Mouse (Mus musculus) liver, embryonic 14.5 days (tissue): ENCODE data around the gene Tmcc1.

Experiments used
- CTCF ChIP-seq: IDR thresholded peaks from 2 replicates; pipeline ENCODE4 v1.5.1; 2016; ENCODE audit warnings: antibody characterized with exemption, low read depth, control low read depth
- EP300 ChIP-seq: IDR thresholded peaks from 2 replicates; pipeline ENCODE4 v1.6.1; 2016; ENCODE audit warnings: antibody characterized with exemption, low read depth

- no peak for TF ChIP-seq EP300
- TF ChIP-seq CTCF = no peak
These were observed 187.4 kb downstream of the Tmcc1 start for GRCm38 (mm10) chr6:116005959-116006288.
